Mouse (Mus musculus): ENCODE measurements around the gene Gdf9. TPM values are rescaled to one million over a fixed set of nuclear protein-coding genes. Genes with fewer than 3 reads are reported as not detected.

Gene Gdf9
- polyA plus RNA-seq, 1 experiment from 2014 or later: 2.8 TPM

- Histone ChIP-seq H3K27ac (no peak overlapping the region), H3K36me3 (replicated peaks) (peaks cover 19% of the 10 kb centered on the region), H3K9me3 (no peaks in the 10 kb centered on the region), H3K4me2 (no peak overlapping the region), H3K9ac (no peak overlapping the region), H3K27me3 (no peaks in the 10 kb centered on the region), H3K4me3 (replicated peaks) (no peak overlapping the region), H3K4me1 (peaks cover 18% of the 10 kb centered on the region)
- 93% methylated on average over 3 of the region's 3 CpGs for WGBS
- no peak for ATAC-seq (ENCODE audit: low FRiP score)
These were observed 2.7 kb upstream of the Gdf9 start for GRCm38 (mm10) chr11:53427993-53428715.

GRCm38 (mm10) chr11:53428716-53429057 lies 2.1 kb upstream of the Gdf9 start:
- no peak for ATAC-seq (ENCODE audit: low FRiP score)
- H3K27ac ChIP-seq: no peak overlapping the region
- H3K9me3 ChIP-seq: no peaks in the 10 kb centered on the region

GRCm38 (mm10) chr11:53429182-53429581 lies 1.6 kb upstream of the Gdf9 start:
- 0 out of 2 replicates have a peak overlapping the region, but pooled peaks have one; percentile 96 for H3K4me3 ChIP-seq (replicated peaks)
- no peak for ATAC-seq (ENCODE audit: low FRiP score)
- peaks cover 18% of the 10 kb centered on the region for H3K4me1 ChIP-seq
- H3K36me3 ChIP-seq (replicated peaks): peaks cover 19% of the 10 kb centered on the region
- H3K9ac ChIP-seq: no peak overlapping the region
- H3K9me3 ChIP-seq: no peaks in the 10 kb centered on the region
- H3K27me3 ChIP-seq: 0 out of 2 replicates have a peak, but pooled peaks cover 4% of the 10 kb centered on the region
- no peak overlapping the region for H3K27ac ChIP-seq
- no peak overlapping the region for H3K4me2 ChIP-seq

More at GRCm38 (mm10) chr11:53428716-53429057, 2.1 kb upstream of the Gdf9 start:
- Histone ChIP-seq H3K9ac (no peak overlapping the region), H3K4me2 (no peak overlapping the region), H3K36me3 (replicated peaks) (peaks cover 19% of the 10 kb centered on the region), H3K4me1 (peaks cover 18% of the 10 kb centered on the region), H3K27me3 (0 out of 2 replicates have a peak, but pooled peaks cover 4% of the 10 kb centered on the region), H3K4me3 (replicated peaks) (no peak overlapping the region)
- WGBS: 96% methylated on average over 5 of the region's 5 CpGs

- H3K36me3 ChIP-seq (replicated peaks): peaks cover 19% of the 10 kb centered on the region
- H3K4me2 ChIP-seq: peak overlapping the region; percentile 89
- under 1% methylated on average over 34 of the region's 34 CpGs for WGBS
- peaks cover 18% of the 10 kb centered on the region for H3K4me1 ChIP-seq
- H3K27ac ChIP-seq: peak overlapping the region; percentile 66
- peak overlapping the region; percentile 91 for H3K9ac ChIP-seq
- 0 out of 2 replicates have a peak, but pooled peaks cover 4% of the 10 kb centered on the region for H3K27me3 ChIP-seq
- no peak for ATAC-seq (ENCODE audit: low FRiP score)
- H3K4me3 ChIP-seq (replicated peaks): peak overlapping the region; percentile 96
- H3K9me3 ChIP-seq: no peaks in the 10 kb centered on the region
These were observed 538 bp upstream of the Gdf9 start for GRCm38 (mm10) chr11:53430300-53430669.

GRCm38 (mm10) chr11:53431347-53432056 lies 679 bp downstream of the Gdf9 start:
- Histone ChIP-seq H3K9me3 (no peaks in the 10 kb centered on the region), H3K4me1 (peaks cover 18% of the 10 kb centered on the region), H3K27ac (peak overlapping the region; percentile 65), H3K4me3 (replicated peaks) (peak overlapping the region; percentile 96), H3K36me3 (replicated peaks) (peaks cover 19% of the 10 kb centered on the region), H3K4me2 (peak overlapping the region; percentile 52), H3K9ac (peak overlapping the region; percentile 45; the same call in 1 of the 2 replicates), H3K27me3 (0 out of 2 replicates have a peak, but pooled peaks cover 4% of the 10 kb centered on the region)
- WGBS: 16% methylated on average over 9 of the region's 9 CpGs
- ATAC-seq (ENCODE audit: low FRiP score): no peak; the same call in 1 of the 2 replicates

- Histone ChIP-seq H3K4me3 (replicated peaks) (no peak overlapping the region), H3K36me3 (replicated peaks) (peaks cover 11% of the 10 kb centered on the region), H3K9ac (no peak overlapping the region), H3K27me3 (0 out of 2 replicates have a peak, but pooled peaks cover 4% of the 10 kb centered on the region), H3K4me1 (peaks cover 18% of the 10 kb centered on the region), H3K27ac (no peak overlapping the region), H3K4me2 (no peak overlapping the region), H3K9me3 (no peaks in the 10 kb centered on the region)
- no peak for ATAC-seq (ENCODE audit: low FRiP score)
- 69% methylated on average over 6 of the region's 6 CpGs for WGBS
These were observed 2.2 kb downstream of the Gdf9 start for GRCm38 (mm10) chr11:53433057-53433456.

- H3K4me1 ChIP-seq: peaks cover 6% of the 10 kb centered on the region
- 0 out of 2 replicates have a peak, but pooled peaks cover 4% of the 10 kb centered on the region for H3K27me3 ChIP-seq
- H3K9ac ChIP-seq: no peak overlapping the region
- H3K27ac ChIP-seq: no peak overlapping the region
- ATAC-seq (ENCODE audit: low FRiP score): no peak
- H3K9me3 ChIP-seq: no peaks in the 10 kb centered on the region
- 88% methylated on average over 8 of the region's 8 CpGs for WGBS
- H3K4me2 ChIP-seq: no peak overlapping the region
- no peaks in the 10 kb centered on the region for H3K36me3 ChIP-seq (replicated peaks)
- no peak overlapping the region for H3K4me3 ChIP-seq (replicated peaks)
These were observed 4.7 kb downstream of the Gdf9 start for GRCm38 (mm10) chr11:53435504-53435903.

- no peak overlapping the region for H3K4me2 ChIP-seq
- H3K27me3 ChIP-seq: 0 out of 2 replicates have a peak, but pooled peaks cover 4% of the 10 kb centered on the region
- no peak overlapping the region for H3K9ac ChIP-seq
- no peak overlapping the region for H3K27ac ChIP-seq
- no peak for ATAC-seq (ENCODE audit: low FRiP score)
- WGBS: 91% methylated on average over 6 of the region's 6 CpGs
- no peaks in the 10 kb centered on the region for H3K36me3 ChIP-seq (replicated peaks)
- peaks cover 5% of the 10 kb centered on the region for H3K4me1 ChIP-seq
- no peak overlapping the region for H3K4me3 ChIP-seq (replicated peaks)
- H3K9me3 ChIP-seq: no peaks in the 10 kb centered on the region
These were observed 5.5 kb downstream of the Gdf9 start for GRCm38 (mm10) chr11:53436338-53436737.

GRCm38 (mm10) chr11:53441921-53442320 lies 11.1 kb downstream of the Gdf9 start:
- Histone ChIP-seq H3K4me2 (no peak overlapping the region), H3K27ac (no peak overlapping the region), H3K27me3 (no peaks in the 10 kb centered on the region), H3K9me3 (no peaks in the 10 kb centered on the region), H3K4me1 (no peaks in the 10 kb centered on the region), H3K9ac (no peak overlapping the region), H3K4me3 (replicated peaks) (no peak overlapping the region), H3K36me3 (replicated peaks) (no peaks in the 10 kb centered on the region)
- WGBS: 60% methylated on average over 12 of the region's 12 CpGs
- ATAC-seq (ENCODE audit: low FRiP score): no peak

- Histone ChIP-seq H3K36me3 (replicated peaks) (no peaks in the 10 kb centered on the region), H3K4me1 (no peaks in the 10 kb centered on the region), H3K27me3 (no peaks in the 10 kb centered on the region), H3K27ac (no peak overlapping the region), H3K9me3 (no peaks in the 10 kb centered on the region), H3K4me2 (no peak overlapping the region), H3K4me3 (replicated peaks) (no peak overlapping the region), H3K9ac (no peak overlapping the region)
- 40% methylated on average over 6 of the region's 6 CpGs for WGBS
- no peak for ATAC-seq (ENCODE audit: low FRiP score)
These were observed 13.0 kb downstream of the Gdf9 start for GRCm38 (mm10) chr11:53443861-53444260.

- WGBS: 68% methylated on average over 13 of the region's 13 CpGs
- peaks cover 9% of the 10 kb centered on the region; the same call in 1 of the 2 replicates for H3K27me3 ChIP-seq
- no peaks in the 10 kb centered on the region for H3K36me3 ChIP-seq (replicated peaks)
- H3K4me1 ChIP-seq: no peaks in the 10 kb centered on the region
- no peak overlapping the region for H3K27ac ChIP-seq
- H3K4me3 ChIP-seq (replicated peaks): no peak overlapping the region
- H3K9me3 ChIP-seq: no peaks in the 10 kb centered on the region
- no peak for ATAC-seq (ENCODE audit: low FRiP score)
- H3K9ac ChIP-seq: no peak overlapping the region
- no peak overlapping the region for H3K4me2 ChIP-seq
These were observed 14.7 kb downstream of the Gdf9 start for GRCm38 (mm10) chr11:53445562-53445961.

GRCm38 (mm10) chr11:53446183-53446582 lies 15.4 kb downstream of the Gdf9 start:
- H3K4me1 ChIP-seq: no peaks in the 10 kb centered on the region
- ATAC-seq (ENCODE audit: low FRiP score): no peak
- 90% methylated on average over 13 of the region's 13 CpGs for WGBS
- no peak overlapping the region for H3K9ac ChIP-seq
- no peaks in the 10 kb centered on the region for H3K9me3 ChIP-seq
- no peak overlapping the region for H3K4me3 ChIP-seq (replicated peaks)
- no peaks in the 10 kb centered on the region for H3K36me3 ChIP-seq (replicated peaks)
- no peak overlapping the region for H3K27ac ChIP-seq
- H3K27me3 ChIP-seq: peaks cover 14% of the 10 kb centered on the region; the same call in 1 of the 2 replicates
- no peak overlapping the region for H3K4me2 ChIP-seq
